Mouse (Mus musculus): ENCODE measurements at regions not wholly inside any gene's neighbourhood (a gene's known extent, or its start where the extent isn't known, plus 50 kb on each side); places are given as distances from the start of the nearest gene placed in this dataset.

GRCm38 (mm10) chr8:79518966-79519365, 119.6 kb upstream of the Smad1 start:
- H3K4me3 ChIP-seq (ENCODE audit: control insufficient read depth, low read depth, low read length): no peak overlapping the region
- no peaks in the 10 kb centered on the region for H3K27me3 ChIP-seq (ENCODE audit: control insufficient read depth, insufficient read depth, low read length)
- TF ChIP-seq POLR2A (IDR thresholded peaks at IDR 0.05; ENCODE audit: control insufficient read depth, low read depth, low read length) (no peak), CTCF (IDR thresholded peaks at IDR 0.05; ENCODE audit: control insufficient read depth, insufficient read depth, insufficient replicate concordance, low read depth, low read length) (no peak)
- H3K4me1 ChIP-seq (ENCODE audit: control insufficient read depth, insufficient read depth, low read length): peaks cover 3% of the 10 kb centered on the region; the same call in 1 of the 2 replicates
- no peak overlapping the region for H3K27ac ChIP-seq (ENCODE audit: control insufficient read depth, insufficient read depth, low read depth, low read length)
- H3K36me3 ChIP-seq (ENCODE audit: control insufficient read depth, insufficient read depth, low read length): no peaks in the 10 kb centered on the region

GRCm38 (mm10) chr8:79515282-79515783, 116.0 kb upstream of the Smad1 start:
- Histone ChIP-seq H3K27ac (ENCODE audit: control insufficient read depth, insufficient read depth, low read depth, low read length) (no peak overlapping the region), H3K27me3 (ENCODE audit: control insufficient read depth, insufficient read depth, low read length) (no peaks in the 10 kb centered on the region), H3K4me1 (ENCODE audit: control insufficient read depth, insufficient read depth, low read length) (no peaks in the 10 kb centered on the region), H3K36me3 (ENCODE audit: control insufficient read depth, insufficient read depth, low read length) (no peaks in the 10 kb centered on the region), H3K4me3 (ENCODE audit: control insufficient read depth, low read depth, low read length) (no peak overlapping the region)
- TF ChIP-seq POLR2A (IDR thresholded peaks at IDR 0.05; ENCODE audit: control insufficient read depth, low read depth, low read length) (no peak), CTCF (IDR thresholded peaks at IDR 0.05; ENCODE audit: control insufficient read depth, insufficient read depth, insufficient replicate concordance, low read depth, low read length) (no peak)

- Histone ChIP-seq H3K36me3 (ENCODE audit: control insufficient read depth, insufficient read depth, low read length) (no peaks in the 10 kb centered on the region), H3K27ac (ENCODE audit: control insufficient read depth, insufficient read depth, low read depth, low read length) (no peak overlapping the region), H3K4me1 (ENCODE audit: control insufficient read depth, insufficient read depth, low read length) (no peaks in the 10 kb centered on the region), H3K4me3 (ENCODE audit: control insufficient read depth, low read depth, low read length) (no peak overlapping the region), H3K27me3 (ENCODE audit: control insufficient read depth, insufficient read depth, low read length) (no peaks in the 10 kb centered on the region)
- TF ChIP-seq CTCF (IDR thresholded peaks at IDR 0.05; ENCODE audit: control insufficient read depth, insufficient read depth, insufficient replicate concordance, low read depth, low read length) (no peak), POLR2A (IDR thresholded peaks at IDR 0.05; ENCODE audit: control insufficient read depth, low read depth, low read length) (no peak)
These were observed 115.4 kb upstream of the Smad1 start for GRCm38 (mm10) chr8:79514655-79515278.

- TF ChIP-seq POLR2A (IDR thresholded peaks at IDR 0.05; ENCODE audit: control insufficient read depth, low read depth, low read length): no peak
- TF ChIP-seq CTCF (IDR thresholded peaks at IDR 0.05; ENCODE audit: control insufficient read depth, insufficient read depth, insufficient replicate concordance, low read depth, low read length): no peak
- Histone ChIP-seq H3K27ac (ENCODE audit: control insufficient read depth, insufficient read depth, low read depth, low read length) (no peak overlapping the region), H3K4me1 (ENCODE audit: control insufficient read depth, insufficient read depth, low read length) (no peaks in the 10 kb centered on the region), H3K4me3 (ENCODE audit: control insufficient read depth, low read depth, low read length) (no peak overlapping the region), H3K36me3 (ENCODE audit: control insufficient read depth, insufficient read depth, low read length) (no peaks in the 10 kb centered on the region), H3K27me3 (ENCODE audit: control insufficient read depth, insufficient read depth, low read length) (no peaks in the 10 kb centered on the region)
These were observed 109.3 kb upstream of the Smad1 start for GRCm38 (mm10) chr8:79508597-79508996.

- Histone ChIP-seq H3K4me1 (ENCODE audit: control insufficient read depth, insufficient read depth, low read length) (no peaks in the 10 kb centered on the region), H3K27ac (ENCODE audit: control insufficient read depth, insufficient read depth, low read depth, low read length) (no peak overlapping the region), H3K27me3 (ENCODE audit: control insufficient read depth, insufficient read depth, low read length) (no peaks in the 10 kb centered on the region), H3K36me3 (ENCODE audit: control insufficient read depth, insufficient read depth, low read length) (no peaks in the 10 kb centered on the region), H3K4me3 (ENCODE audit: control insufficient read depth, low read depth, low read length) (no peak overlapping the region)
- TF ChIP-seq CTCF (IDR thresholded peaks at IDR 0.05; ENCODE audit: control insufficient read depth, insufficient read depth, insufficient replicate concordance, low read depth, low read length): no peak
- TF ChIP-seq POLR2A (IDR thresholded peaks at IDR 0.05; ENCODE audit: control insufficient read depth, low read depth, low read length): no peak
These were observed 106.1 kb upstream of the Smad1 start for GRCm38 (mm10) chr8:79505381-79505780.

- no peak overlapping the region for H3K27ac ChIP-seq (ENCODE audit: control insufficient read depth, insufficient read depth, low read depth, low read length)
- no peaks in the 10 kb centered on the region for H3K4me1 ChIP-seq (ENCODE audit: control insufficient read depth, insufficient read depth, low read length)
- TF ChIP-seq POLR2A (IDR thresholded peaks at IDR 0.05; ENCODE audit: control insufficient read depth, low read depth, low read length) (no peak), CTCF (IDR thresholded peaks at IDR 0.05; ENCODE audit: control insufficient read depth, insufficient read depth, insufficient replicate concordance, low read depth, low read length) (no peak)
- no peaks in the 10 kb centered on the region for H3K27me3 ChIP-seq (ENCODE audit: control insufficient read depth, insufficient read depth, low read length)
- H3K36me3 ChIP-seq (ENCODE audit: control insufficient read depth, insufficient read depth, low read length): no peaks in the 10 kb centered on the region
- H3K4me3 ChIP-seq (ENCODE audit: control insufficient read depth, low read depth, low read length): no peak overlapping the region
These were observed 104.6 kb upstream of the Smad1 start for GRCm38 (mm10) chr8:79503906-79504305.

- H3K27me3 ChIP-seq (ENCODE audit: control insufficient read depth, insufficient read depth, low read length): no peaks in the 10 kb centered on the region
- H3K36me3 ChIP-seq (ENCODE audit: control insufficient read depth, insufficient read depth, low read length): no peaks in the 10 kb centered on the region
- H3K4me3 ChIP-seq (ENCODE audit: control insufficient read depth, low read depth, low read length): no peak overlapping the region
- TF ChIP-seq POLR2A (IDR thresholded peaks at IDR 0.05; ENCODE audit: control insufficient read depth, low read depth, low read length) (no peak), CTCF (IDR thresholded peaks at IDR 0.05; ENCODE audit: control insufficient read depth, insufficient read depth, insufficient replicate concordance, low read depth, low read length) (no peak)
- H3K27ac ChIP-seq (ENCODE audit: control insufficient read depth, insufficient read depth, low read depth, low read length): no peak overlapping the region
- H3K4me1 ChIP-seq (ENCODE audit: control insufficient read depth, insufficient read depth, low read length): no peaks in the 10 kb centered on the region
These were observed 102.7 kb upstream of the Smad1 start for GRCm38 (mm10) chr8:79502062-79502461.
